Mouse (Mus musculus): Measurements from ENCODE around the gene Serpina1e. TPM values are rescaled to one million over a fixed set of nuclear protein-coding genes. Genes with fewer than 3 reads are reported as not detected.

The Serpina1e gene
- polyA plus RNA-seq (2015; fragmentation: Nextera tagmentation; extraction: Ambion mirVana) = 1.5 TPM in 1 of 2 replicates, not detected in the other

GRCm38 (mm10) chr12:103958798-103959197 lies at the start of gene Serpina1e:
TSS of gene Serpina1e (minus strand) at chr12:103958975.
- H3K9ac ChIP-seq (replicated peaks) = no peak within 1 kb of the TSS
- no peak within 1 kb of the TSS for H3K4me2 ChIP-seq (replicated peaks)
- no peak for ATAC-seq (replicated peaks)
- H3K27ac ChIP-seq (replicated peaks) = no peak within 1 kb of the TSS
- H3K4me3 ChIP-seq = no peak within 1 kb of the TSS
- H3K27me3 ChIP-seq = no peaks in the 10 kb centered on the region
- no peaks in the 10 kb centered on the region for H3K4me1 ChIP-seq
- 89% methylated on average over 3 of the region's 3 CpGs for WGBS
- no peaks in the 10 kb centered on the region for H3K36me3 ChIP-seq
- H3K9me3 ChIP-seq = no peaks in the 10 kb centered on the region

GRCm38 (mm10) chr12:104004689-104005088 lies 45.9 kb upstream of the Serpina1e start:
- no peak for ATAC-seq (replicated peaks)
- no peak overlapping the region for H3K9ac ChIP-seq (replicated peaks)
- no peak overlapping the region for H3K4me2 ChIP-seq (replicated peaks)
- no peak overlapping the region for H3K4me3 ChIP-seq
- H3K4me1 ChIP-seq = no peaks in the 10 kb centered on the region
- WGBS = 84% methylated on average over 5 of the region's 5 CpGs
- H3K9me3 ChIP-seq = no peaks in the 10 kb centered on the region
- H3K27ac ChIP-seq (replicated peaks) = no peak overlapping the region
- no peaks in the 10 kb centered on the region for H3K27me3 ChIP-seq
- H3K36me3 ChIP-seq = no peaks in the 10 kb centered on the region

DNA sequence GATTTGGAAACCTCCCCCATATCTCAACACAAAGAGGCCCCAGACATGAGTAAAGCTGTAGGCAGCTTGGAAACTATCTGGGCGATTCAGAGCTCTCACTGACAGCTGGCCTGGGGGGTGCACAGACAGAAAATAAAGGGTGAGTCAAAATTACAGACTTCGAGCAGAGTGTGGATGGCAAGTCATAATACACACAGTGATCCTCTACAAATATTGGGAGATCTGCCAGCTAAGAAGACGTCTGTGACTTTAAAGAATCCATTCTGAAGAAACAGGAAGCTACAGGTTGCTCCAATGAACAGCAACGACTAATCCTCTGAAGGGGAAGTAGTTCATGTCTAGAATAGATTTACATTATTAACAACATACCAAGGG lies 44.5 kb upstream of the Serpina1e start:
- no peaks in the 10 kb centered on the region for H3K4me1 ChIP-seq
- WGBS = 65% methylated on average over 4 of the region's 4 CpGs
- H3K9ac ChIP-seq (replicated peaks) = no peak overlapping the region
- H3K4me2 ChIP-seq (replicated peaks) = no peak overlapping the region
- H3K9me3 ChIP-seq = no peaks in the 10 kb centered on the region
- H3K36me3 ChIP-seq = no peaks in the 10 kb centered on the region
- H3K4me3 ChIP-seq = no peak overlapping the region
- no peak overlapping the region for H3K27ac ChIP-seq (replicated peaks)
- H3K27me3 ChIP-seq = no peaks in the 10 kb centered on the region
- ATAC-seq (replicated peaks) = no peak

DNA sequence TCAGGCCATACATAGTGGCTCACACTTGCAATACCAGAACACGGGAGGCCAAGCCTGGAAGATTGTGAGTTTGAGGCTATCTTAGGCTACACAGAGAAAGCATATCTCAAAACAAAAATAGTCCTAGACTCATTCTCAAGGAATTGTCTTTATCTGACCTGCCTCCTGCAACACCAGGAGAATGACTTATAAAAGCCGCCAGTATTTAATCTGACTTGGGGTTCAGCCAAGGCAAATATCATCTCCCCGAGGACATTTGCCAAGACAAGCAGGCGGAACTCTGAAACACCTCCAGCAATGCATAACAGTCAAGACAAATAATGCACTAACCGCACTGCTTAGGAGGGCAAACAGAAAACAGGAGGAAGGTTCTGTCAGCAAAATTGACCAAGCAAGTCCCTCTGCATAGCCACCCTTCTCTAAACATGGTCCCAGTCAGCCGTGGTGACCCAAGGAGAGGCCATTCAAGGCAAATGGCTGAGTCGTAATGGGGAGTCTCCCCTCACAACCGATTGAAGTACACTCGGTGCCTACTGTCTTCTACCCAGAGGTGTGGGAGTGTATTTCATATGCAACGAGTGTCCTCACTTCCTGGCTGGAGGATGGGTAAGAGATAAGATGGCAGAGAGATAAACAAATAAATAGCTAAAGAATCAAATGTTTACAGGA lies 43.9 kb upstream of the Serpina1e start:
- no peak overlapping the region for H3K27ac ChIP-seq (replicated peaks)
- WGBS = 82% methylated on average over 10 of the region's 10 CpGs
- H3K4me3 ChIP-seq = no peak overlapping the region
- H3K27me3 ChIP-seq = no peaks in the 10 kb centered on the region
- H3K4me2 ChIP-seq (replicated peaks) = no peak overlapping the region
- no peaks in the 10 kb centered on the region for H3K36me3 ChIP-seq
- H3K4me1 ChIP-seq = no peaks in the 10 kb centered on the region
- H3K9ac ChIP-seq (replicated peaks) = no peak overlapping the region
- ATAC-seq (replicated peaks) = no peak
- H3K9me3 ChIP-seq = no peaks in the 10 kb centered on the region

- Histone ChIP-seq H3K27ac (replicated peaks) (no peak overlapping the region), H3K9me3 (no peaks in the 10 kb centered on the region), H3K4me3 (no peak overlapping the region), H3K9ac (replicated peaks) (no peak overlapping the region), H3K4me1 (no peaks in the 10 kb centered on the region), H3K36me3 (no peaks in the 10 kb centered on the region), H3K4me2 (replicated peaks) (no peak overlapping the region), H3K27me3 (no peaks in the 10 kb centered on the region)
- no peak for ATAC-seq (replicated peaks)
- 94% methylated on average over 3 of the region's 3 CpGs for WGBS
Measured at GRCm38 (mm10) chr12:104000594-104000993, 41.8 kb upstream of the Serpina1e start.

GRCm38 (mm10) chr12:103999611-104000010 lies 40.8 kb upstream of the Serpina1e start:
- 60% methylated on average over 8 of the region's 8 CpGs for WGBS

DNA sequence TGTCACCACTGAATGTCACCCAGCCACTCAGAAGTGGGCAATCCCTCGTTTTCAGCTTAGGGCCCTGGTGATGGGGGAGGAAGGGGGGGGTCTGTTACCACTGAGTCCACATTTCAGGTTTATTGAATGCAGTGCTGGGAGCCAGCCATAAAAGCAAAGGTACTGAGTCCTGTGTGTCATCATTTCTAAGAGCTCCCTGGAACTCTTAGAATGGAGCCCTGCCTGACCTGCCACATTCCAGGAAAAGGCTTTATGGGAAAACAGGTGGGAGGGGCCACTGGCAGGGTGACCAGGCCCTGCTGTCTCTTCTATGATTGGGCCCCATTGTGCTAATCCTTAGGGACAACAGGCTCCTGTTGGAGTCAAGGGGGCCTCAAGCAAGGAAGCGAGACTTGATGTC lies 37.7 kb upstream of the Serpina1e start:
- H3K4me2 ChIP-seq (replicated peaks) = no peak overlapping the region
- no peaks in the 10 kb centered on the region for H3K27me3 ChIP-seq
- H3K4me1 ChIP-seq = no peaks in the 10 kb centered on the region
- WGBS = 59% methylated on average over 2 of the region's 2 CpGs
- no peak overlapping the region for H3K27ac ChIP-seq (replicated peaks)
- no peaks in the 10 kb centered on the region for H3K9me3 ChIP-seq
- H3K36me3 ChIP-seq = no peaks in the 10 kb centered on the region
- no peak overlapping the region for H3K9ac ChIP-seq (replicated peaks)
- no peak overlapping the region for H3K4me3 ChIP-seq
- no peak for ATAC-seq (replicated peaks)

More at GRCm38 (mm10) chr12:103999611-104000010, 40.8 kb upstream of the Serpina1e start:
- Histone ChIP-seq H3K27ac (replicated peaks) (no peak overlapping the region), H3K4me2 (replicated peaks) (no peak overlapping the region), H3K4me1 (no peaks in the 10 kb centered on the region), H3K9me3 (no peaks in the 10 kb centered on the region), H3K9ac (replicated peaks) (no peak overlapping the region), H3K4me3 (no peak overlapping the region), H3K27me3 (no peaks in the 10 kb centered on the region), H3K36me3 (no peaks in the 10 kb centered on the region)
- no peak for ATAC-seq (replicated peaks)

DNA sequence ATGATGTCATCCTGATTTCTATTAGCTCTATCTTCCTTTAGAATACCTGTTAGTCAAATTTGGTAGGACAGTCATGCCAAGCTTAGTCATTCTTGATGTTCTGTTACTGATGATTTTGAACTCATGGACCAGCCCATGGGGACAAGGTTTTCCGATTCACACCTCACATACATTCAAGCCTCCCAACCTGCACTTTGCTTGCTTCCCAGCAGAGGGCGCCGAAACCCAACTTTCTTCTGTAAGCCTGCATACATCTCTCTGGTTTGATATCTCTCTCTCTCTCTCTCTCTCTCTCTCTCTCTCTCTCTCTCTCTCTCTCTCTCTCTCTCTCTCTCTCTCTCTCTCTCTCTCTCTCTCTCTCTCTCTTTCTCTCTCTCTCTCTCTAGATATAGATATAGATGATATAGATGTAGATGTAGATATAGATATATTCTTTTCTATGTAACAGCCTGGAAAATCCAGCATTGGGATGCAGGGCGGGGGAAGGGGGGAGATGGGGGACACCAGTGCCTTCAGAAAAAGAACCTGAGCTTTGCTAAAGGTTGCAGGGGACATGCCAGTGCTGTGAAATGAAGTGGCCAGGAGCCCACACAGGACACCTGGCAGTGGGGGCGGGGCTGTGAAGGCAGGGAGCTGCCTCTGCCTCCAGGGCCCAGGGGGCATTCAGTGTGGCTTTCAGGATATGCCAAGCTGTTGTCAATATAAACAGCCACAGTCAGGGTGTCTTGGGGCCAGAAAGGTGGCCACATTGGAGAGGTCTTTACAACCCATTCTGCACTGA lies 36.7 kb upstream of the Serpina1e start:
- Histone ChIP-seq H3K4me3 (no peak overlapping the region), H3K4me1 (no peaks in the 10 kb centered on the region), H3K9ac (replicated peaks) (no peak overlapping the region), H3K4me2 (replicated peaks) (no peak overlapping the region), H3K36me3 (no peaks in the 10 kb centered on the region), H3K27ac (replicated peaks) (no peak overlapping the region), H3K27me3 (no peaks in the 10 kb centered on the region), H3K9me3 (no peaks in the 10 kb centered on the region)
- 42% methylated on average over 5 of the region's 5 CpGs for WGBS
- peak; percentile 61 for ATAC-seq (replicated peaks)

GRCm38 (mm10) chr12:103992945-103993344 lies 34.2 kb upstream of the Serpina1e start:
- no peak overlapping the region for H3K4me2 ChIP-seq (replicated peaks)
- no peaks in the 10 kb centered on the region for H3K36me3 ChIP-seq
- no peaks in the 10 kb centered on the region for H3K9me3 ChIP-seq
- no peak for ATAC-seq (replicated peaks)
- H3K4me3 ChIP-seq = no peak overlapping the region
- 81% methylated on average over 7 of the region's 7 CpGs for WGBS
- no peaks in the 10 kb centered on the region for H3K27me3 ChIP-seq
- no peak overlapping the region for H3K27ac ChIP-seq (replicated peaks)
- no peak overlapping the region for H3K9ac ChIP-seq (replicated peaks)
- H3K4me1 ChIP-seq = no peaks in the 10 kb centered on the region

- H3K9ac ChIP-seq (replicated peaks) = no peak within 1 kb of the TSS
- no peaks in the 10 kb centered on the region for H3K36me3 ChIP-seq
- no peaks in the 10 kb centered on the region for H3K4me1 ChIP-seq
- no peaks in the 10 kb centered on the region for H3K9me3 ChIP-seq
- no peak within 1 kb of the TSS for H3K4me2 ChIP-seq (replicated peaks)
- H3K27me3 ChIP-seq = no peaks in the 10 kb centered on the region
- H3K27ac ChIP-seq (replicated peaks) = no peak within 1 kb of the TSS
- WGBS = 94% methylated on average over 6 of the region's 6 CpGs
- no peak within 1 kb of the TSS for H3K4me3 ChIP-seq
- ATAC-seq (replicated peaks) = no peak
Measured at GRCm38 (mm10) chr12:103989857-103990256, 31.1 kb upstream of the Serpina1e start, which contains the start of gene Serpina11. TSS of gene Serpina11 (minus strand) at chr12:103989957.

GRCm38 (mm10) chr12:103989514-103989767 lies 30.7 kb upstream of the Serpina1e start:
- 64% methylated on average over 2 of the region's 2 CpGs for WGBS
- no peaks in the 10 kb centered on the region for H3K27me3 ChIP-seq
- no peak for ATAC-seq (replicated peaks)

DNA sequence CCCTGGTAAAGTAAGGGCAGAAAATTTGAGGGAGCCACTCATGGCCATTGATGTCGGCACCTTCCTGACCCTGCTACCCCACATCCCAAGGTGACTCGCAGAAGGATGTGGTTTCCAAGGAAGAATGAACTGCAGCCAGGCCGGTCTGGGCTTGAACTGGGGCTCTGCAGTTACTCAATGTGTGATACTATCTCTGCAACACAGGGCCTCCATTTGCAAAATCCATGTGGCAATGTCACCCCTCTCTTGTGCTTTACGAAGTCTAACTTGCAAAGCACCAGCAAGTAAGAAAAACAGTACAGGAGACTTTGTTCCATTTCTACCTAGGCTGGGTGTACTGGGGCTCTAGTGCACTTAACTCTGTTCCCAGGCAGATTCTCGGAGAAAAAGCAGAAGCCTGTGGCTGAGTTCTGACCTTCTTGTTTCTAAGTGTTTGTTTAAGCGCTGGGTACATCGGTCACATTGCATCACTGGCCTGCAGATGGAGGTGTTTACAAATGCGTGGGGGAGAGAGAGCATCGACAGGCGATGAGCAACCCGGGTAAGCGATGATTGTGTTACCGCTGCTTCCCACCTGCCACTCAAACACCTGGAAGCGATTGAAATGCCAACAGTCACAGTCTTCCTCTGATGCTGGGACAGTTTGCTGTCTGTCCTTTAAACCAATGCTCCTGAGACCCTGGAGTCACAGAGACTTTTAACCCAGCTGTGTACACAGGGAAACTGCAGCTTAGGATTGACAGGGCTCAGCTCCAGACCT lies 30.2 kb upstream of the Serpina1e start:
- no peaks in the 10 kb centered on the region for H3K36me3 ChIP-seq
- no peak overlapping the region for H3K27ac ChIP-seq (replicated peaks)
- no peak overlapping the region for H3K9ac ChIP-seq (replicated peaks)
- WGBS = 63% methylated on average over 14 of the region's 14 CpGs
- ATAC-seq (replicated peaks) = no peak
- no peaks in the 10 kb centered on the region for H3K9me3 ChIP-seq
- no peaks in the 10 kb centered on the region for H3K27me3 ChIP-seq
- no peaks in the 10 kb centered on the region for H3K4me1 ChIP-seq
- H3K4me3 ChIP-seq = no peak overlapping the region
- no peak overlapping the region for H3K4me2 ChIP-seq (replicated peaks)

More at GRCm38 (mm10) chr12:103989514-103989767, 30.7 kb upstream of the Serpina1e start:
- H3K9ac ChIP-seq (replicated peaks) = no peak overlapping the region
- H3K4me1 ChIP-seq = no peaks in the 10 kb centered on the region
- H3K27ac ChIP-seq (replicated peaks) = no peak overlapping the region
- no peaks in the 10 kb centered on the region for H3K9me3 ChIP-seq
- no peak overlapping the region for H3K4me2 ChIP-seq (replicated peaks)
- no peak overlapping the region for H3K4me3 ChIP-seq
- no peaks in the 10 kb centered on the region for H3K36me3 ChIP-seq

All from forebrain, embryonic 15.5 days (tissue).